Mouse (Mus musculus): ENCODE measurements at regions not wholly inside any gene's neighbourhood (a gene's known extent, or its start where the extent isn't known, plus 50 kb on each side); places are given as distances from the start of the nearest gene placed in this dataset.

GRCm38 (mm10) chr1:177623735-177624134 lies 105.9 kb upstream of the 1700016C15Rik start:
- WGBS: 64% methylated on average over 6 of the region's 6 CpGs
- Histone ChIP-seq H3K4me1 (ENCODE audit: control insufficient read depth, insufficient read depth, low read length) (peaks cover 4% of the 10 kb centered on the region), H3K4me3 (replicated peaks; ENCODE audit: extremely low read depth, low read depth, low read length) (no peak overlapping the region)
- no peak for DNase-seq
- TF ChIP-seq POLR2A (IDR thresholded peaks at IDR 0.05; ENCODE audit: borderline replicate concordance, extremely low read depth, low read depth, low read length): no peak
- TF ChIP-seq CTCF (IDR thresholded peaks at IDR 0.05; ENCODE audit: insufficient read depth, low read length): no peak

DNA sequence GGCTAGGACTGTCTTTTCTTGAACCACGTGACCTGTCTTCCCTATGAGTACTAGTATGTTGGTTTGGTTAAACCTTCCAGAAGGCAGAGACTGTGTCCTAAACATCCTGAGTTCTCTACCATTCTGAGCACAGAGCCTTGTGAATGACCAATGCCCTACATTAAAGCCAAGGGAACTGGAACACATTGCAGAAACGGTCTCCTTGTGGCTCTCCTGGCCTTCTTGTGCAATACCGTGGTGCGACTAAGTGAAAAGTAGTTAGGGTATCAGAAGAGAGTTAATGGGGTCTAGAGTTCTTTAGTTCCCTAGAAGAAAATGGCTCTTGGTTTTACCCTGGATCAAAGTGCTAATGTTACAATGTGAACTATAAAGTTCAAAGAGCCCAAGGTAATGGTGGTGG lies 101.8 kb upstream of the 1700016C15Rik start:
- 89% methylated on average over 4 of the region's 4 CpGs for WGBS
- no peak for DNase-seq
- H3K4me1 ChIP-seq (ENCODE audit: control insufficient read depth, insufficient read depth, low read length): peaks cover 4% of the 10 kb centered on the region
- H3K4me3 ChIP-seq (replicated peaks; ENCODE audit: extremely low read depth, low read depth, low read length): no peak overlapping the region
- TF ChIP-seq POLR2A (IDR thresholded peaks at IDR 0.05; ENCODE audit: borderline replicate concordance, extremely low read depth, low read depth, low read length) (no peak), CTCF (IDR thresholded peaks at IDR 0.05; ENCODE audit: insufficient read depth, low read length) (no peak)

DNA sequence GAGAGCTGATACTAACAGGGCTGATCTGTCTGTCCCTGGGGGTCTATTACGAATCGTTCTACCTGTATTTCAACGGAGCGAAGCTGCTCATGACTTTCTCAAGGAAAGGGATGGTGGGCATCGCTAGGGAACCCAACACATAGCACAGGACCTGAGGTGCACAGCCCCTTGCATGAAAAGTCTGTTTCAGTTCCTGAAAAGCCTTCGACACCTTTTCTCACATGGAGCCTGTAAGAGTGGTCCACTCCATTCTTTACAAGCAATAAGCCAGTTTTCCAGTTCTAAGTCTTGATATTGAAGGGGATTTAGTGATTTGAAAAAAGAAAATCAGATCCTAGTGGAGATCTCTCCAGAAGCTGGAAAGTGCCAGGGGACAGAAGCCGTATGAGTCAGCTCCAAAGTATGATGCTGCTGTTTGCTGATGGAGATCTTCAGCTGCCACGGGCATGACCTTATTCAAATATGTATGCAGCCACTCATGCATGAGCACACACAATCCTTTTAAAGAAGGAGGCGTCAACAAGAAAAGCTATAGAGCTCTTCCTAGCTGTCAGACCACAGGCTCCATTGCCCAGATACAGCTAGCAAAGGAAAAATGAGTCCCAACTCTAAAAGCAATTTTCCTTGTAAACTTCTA lies 95.5 kb upstream of the 1700016C15Rik start:
- WGBS: 79% methylated on average over 9 of the region's 9 CpGs
- Histone ChIP-seq H3K4me3 (replicated peaks; ENCODE audit: extremely low read depth, low read depth, low read length) (no peak overlapping the region), H3K4me1 (ENCODE audit: control insufficient read depth, insufficient read depth, low read length) (peaks cover 4% of the 10 kb centered on the region; the same call in 1 of the 2 replicates)
- DNase-seq: no peak
- TF ChIP-seq POLR2A (IDR thresholded peaks at IDR 0.05; ENCODE audit: borderline replicate concordance, extremely low read depth, low read depth, low read length): no peak
- TF ChIP-seq CTCF (IDR thresholded peaks at IDR 0.05; ENCODE audit: insufficient read depth, low read length): no peak

GRCm38 (mm10) chr1:177637061-177637460 lies 92.6 kb upstream of the 1700016C15Rik start:
- no peak for DNase-seq
- WGBS: 50% methylated on average over 9 of the region's 9 CpGs
- TF ChIP-seq POLR2A (IDR thresholded peaks at IDR 0.05; ENCODE audit: borderline replicate concordance, extremely low read depth, low read depth, low read length) (no peak), CTCF (IDR thresholded peaks at IDR 0.05; ENCODE audit: insufficient read depth, low read length) (no peak)
- Histone ChIP-seq H3K4me3 (replicated peaks; ENCODE audit: extremely low read depth, low read depth, low read length) (no peak overlapping the region), H3K4me1 (ENCODE audit: control insufficient read depth, insufficient read depth, low read length) (peaks cover 4% of the 10 kb centered on the region; the same call in 1 of the 2 replicates)

- H3K4me3 ChIP-seq (replicated peaks; ENCODE audit: extremely low read depth, low read depth, low read length): no peak overlapping the region
- no peak for DNase-seq
- TF ChIP-seq CTCF (IDR thresholded peaks at IDR 0.05; ENCODE audit: insufficient read depth, low read length) (no peak), POLR2A (IDR thresholded peaks at IDR 0.05; ENCODE audit: borderline replicate concordance, extremely low read depth, low read depth, low read length) (no peak)
- 87% methylated on average over 10 of the region's 10 CpGs for WGBS
- H3K4me1 ChIP-seq (ENCODE audit: control insufficient read depth, insufficient read depth, low read length): peaks cover 4% of the 10 kb centered on the region; the same call in 1 of the 2 replicates
These were observed 91.2 kb upstream of the 1700016C15Rik start for GRCm38 (mm10) chr1:177638381-177638780.

- WGBS: 50% methylated on average over 20 of the region's 20 CpGs
- TF ChIP-seq POLR2A (IDR thresholded peaks at IDR 0.05; ENCODE audit: borderline replicate concordance, extremely low read depth, low read depth, low read length) (no peak), CTCF (IDR thresholded peaks at IDR 0.05; ENCODE audit: insufficient read depth, low read length) (no peak)
- peaks cover 4% of the 10 kb centered on the region; the same call in 1 of the 2 replicates for H3K4me1 ChIP-seq (ENCODE audit: control insufficient read depth, insufficient read depth, low read length)
- no peak for DNase-seq
- no peak overlapping the region for H3K4me3 ChIP-seq (replicated peaks; ENCODE audit: extremely low read depth, low read depth, low read length)
These were observed 89.4 kb upstream of the 1700016C15Rik start for GRCm38 (mm10) chr1:177639931-177640846.

DNA sequence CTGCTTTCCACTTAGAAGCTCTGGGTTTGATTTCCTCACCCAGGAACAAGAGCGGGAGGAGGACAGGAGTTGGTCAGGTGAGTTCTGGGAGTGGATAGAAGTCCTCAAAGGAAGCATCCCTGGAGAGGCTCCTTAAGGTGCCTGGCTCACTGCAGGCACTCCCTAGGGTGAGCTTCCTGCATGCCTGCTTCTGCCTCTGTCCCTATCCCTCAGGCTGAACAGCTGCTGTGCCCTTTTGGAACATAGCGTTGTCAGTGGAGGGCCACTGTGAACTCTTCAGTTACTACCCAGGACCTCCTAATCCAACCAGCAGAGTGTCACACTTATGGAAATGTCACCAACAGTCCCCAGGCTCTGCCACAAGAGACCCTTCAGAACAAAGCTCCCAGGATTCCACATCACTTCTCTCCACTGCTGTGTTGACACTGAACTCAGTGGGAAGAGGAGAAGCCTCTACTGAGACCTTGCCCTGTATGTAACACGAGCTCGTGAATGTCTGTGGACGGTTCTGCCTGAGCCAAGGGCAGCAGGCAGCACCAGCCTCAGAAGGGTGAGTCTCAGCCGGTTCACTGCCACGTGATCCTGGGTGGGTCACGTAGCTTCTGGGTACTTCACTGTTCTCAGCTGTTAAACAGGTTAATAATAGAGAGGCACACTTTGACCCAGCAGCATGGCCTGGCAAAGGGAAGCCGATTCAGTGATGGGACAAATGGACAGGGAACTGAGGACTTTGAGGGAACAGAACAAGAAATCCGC lies 86.7 kb upstream of the 1700016C15Rik start:
- Histone ChIP-seq H3K4me1 (ENCODE audit: control insufficient read depth, insufficient read depth, low read length) (no peaks in the 10 kb centered on the region), H3K4me3 (replicated peaks; ENCODE audit: extremely low read depth, low read depth, low read length) (no peak overlapping the region)
- TF ChIP-seq POLR2A (IDR thresholded peaks at IDR 0.05; ENCODE audit: borderline replicate concordance, extremely low read depth, low read depth, low read length) (no peak), CTCF (IDR thresholded peaks at IDR 0.05; ENCODE audit: insufficient read depth, low read length) (no peak)
- DNase-seq: no peak
- WGBS: 73% methylated on average over 10 of the region's 10 CpGs

GRCm38 (mm10) chr1:177643662-177644061 lies 86.0 kb upstream of the 1700016C15Rik start:
- 77% methylated on average over 3 of the region's 3 CpGs for WGBS

GRCm38 (mm10) chr1:177644214-177644613 lies 85.4 kb upstream of the 1700016C15Rik start:
- WGBS: 69% methylated on average over 4 of the region's 4 CpGs
- no peak for DNase-seq
- Histone ChIP-seq H3K4me3 (replicated peaks; ENCODE audit: extremely low read depth, low read depth, low read length) (no peak overlapping the region), H3K4me1 (ENCODE audit: control insufficient read depth, insufficient read depth, low read length) (no peaks in the 10 kb centered on the region)
- TF ChIP-seq CTCF (IDR thresholded peaks at IDR 0.05; ENCODE audit: insufficient read depth, low read length) (no peak), POLR2A (IDR thresholded peaks at IDR 0.05; ENCODE audit: borderline replicate concordance, extremely low read depth, low read depth, low read length) (no peak)

More at GRCm38 (mm10) chr1:177643662-177644061, 86.0 kb upstream of the 1700016C15Rik start:
- Histone ChIP-seq H3K4me3 (replicated peaks; ENCODE audit: extremely low read depth, low read depth, low read length) (no peak overlapping the region), H3K4me1 (ENCODE audit: control insufficient read depth, insufficient read depth, low read length) (no peaks in the 10 kb centered on the region)
- TF ChIP-seq CTCF (IDR thresholded peaks at IDR 0.05; ENCODE audit: insufficient read depth, low read length) (no peak), POLR2A (IDR thresholded peaks at IDR 0.05; ENCODE audit: borderline replicate concordance, extremely low read depth, low read depth, low read length) (no peak)
- no peak for DNase-seq

Measured in lung, adult 2 months (tissue).